In the genomic region with DNA sequence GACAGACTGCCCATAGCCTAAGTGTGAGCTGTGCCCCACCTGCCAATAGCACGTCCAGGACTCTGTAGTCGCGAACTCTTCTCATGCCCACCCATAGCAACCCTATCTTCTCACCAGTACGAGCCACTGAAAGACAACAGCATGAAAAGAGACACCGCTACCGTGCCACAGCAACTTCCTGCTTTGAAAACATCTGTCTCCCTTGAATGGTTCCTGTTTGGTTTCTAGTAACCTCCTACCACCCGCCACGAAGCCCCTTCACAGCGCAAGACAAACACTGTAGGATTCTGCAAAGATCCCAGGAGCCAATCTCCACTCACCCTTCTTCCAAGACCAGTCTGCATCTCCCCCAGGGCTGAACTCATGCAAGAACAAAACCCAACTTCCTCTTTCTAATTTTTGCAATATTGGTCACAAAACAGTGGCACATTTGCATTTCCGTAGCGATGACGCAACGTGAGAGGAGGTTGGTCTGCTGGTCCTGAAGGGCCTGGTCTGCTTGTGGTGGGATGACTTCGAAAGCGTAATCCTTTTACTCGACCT, we compare ENCODE assay signal across 8 mouse cellular contexts. TPM values are rescaled to one million over a fixed set of nuclear protein-coding genes. Genes with fewer than 3 reads are reported as not detected.
A peak's percentile ranks its signal among the peaks of the same experiment; 100 is the strongest.
DNase-seq lines count a peak whose midpoint lies in the region; ATAC-seq and TF ChIP-seq lines count a peak whose summit lies in the region.

No protein-coding gene starts in this region.

- no peaks in the 10 kb centered on the region for H3K27me3 ChIP-seq in intestine, embryonic 16.5 days (replicated peaks; ENCODE audit: control insufficient read depth, insufficient read depth, low read length)
- H3K27me3 ChIP-seq in intestine, embryonic 15.5 days (replicated peaks) = no peaks in the 10 kb centered on the region
- no peaks in the 10 kb centered on the region for H3K27me3 ChIP-seq in heart, embryonic 10.5 days (ENCODE audit: insufficient read depth, poor library complexity, severe bottlenecking)
- no peaks in the 10 kb centered on the region for H3K27me3 ChIP-seq in midbrain, postnatal 0 days (ENCODE audit: insufficient read depth, low read length)
- H3K27me3 ChIP-seq in cerebellum, adult 2 months (ENCODE audit: control insufficient read depth, insufficient read depth, low read length) = no peaks in the 10 kb centered on the region
- H3K27me3 ChIP-seq in midbrain, embryonic 15.5 days (replicated peaks) = no peaks in the 10 kb centered on the region

- no peak for TF ChIP-seq CTCF in midbrain, postnatal 0 days (IDR thresholded peaks at IDR 0.05)
- no peak for TF ChIP-seq CTCF in cerebellum, adult 2 months (IDR thresholded peaks at IDR 0.05; ENCODE audit: borderline replicate concordance, insufficient read depth, low read depth, low read length)

- 80% methylated on average over 16 of the region's 16 CpGs for WGBS in intestine, embryonic 16.5 days
- 75% methylated on average over 16 of the region's 16 CpGs for WGBS in intestine, embryonic 15.5 days
- WGBS in heart, embryonic 10.5 days = 79% methylated on average over 16 of the region's 16 CpGs
- 85% methylated on average over 16 of the region's 16 CpGs for WGBS in midbrain, postnatal 0 days
- WGBS in cerebellum, adult 2 months = 89% methylated on average over 16 of the region's 16 CpGs
- 84% methylated on average over 16 of the region's 16 CpGs for WGBS in midbrain, embryonic 15.5 days

- TF ChIP-seq POLR2A in cerebellum, adult 2 months (IDR thresholded peaks at IDR 0.05; ENCODE audit: borderline replicate concordance, insufficient read depth, low read length) = no peak

- peak overlapping the region; percentile 6; the same call in 1 of the 2 replicates for H3K4me3 ChIP-seq in intestine, embryonic 16.5 days (ENCODE audit: low read length)
- H3K4me3 ChIP-seq in intestine, embryonic 15.5 days (replicated peaks) = no peak overlapping the region
- H3K4me3 ChIP-seq in heart, embryonic 10.5 days = no peak overlapping the region
- H3K4me3 ChIP-seq in midbrain, postnatal 0 days (ENCODE audit: low read depth, low read length) = no peak overlapping the region
- no peak overlapping the region for H3K4me3 ChIP-seq in cerebellum, adult 2 months (replicated peaks; ENCODE audit: insufficient read depth, low read depth, low read length)
- no peak overlapping the region for H3K4me3 ChIP-seq in midbrain, embryonic 15.5 days

- no peak for DNase-seq in heart, embryonic 10.5 days (ENCODE audit: low spot score)
- peak; percentile 75 for DNase-seq in lung, postnatal 25 days (ENCODE audit: low spot score)
- peak; percentile 38 to 66 for DNase-seq in thymus, adult 18-20 months
- no peak for DNase-seq in midbrain, postnatal 0 days (ENCODE audit: low spot score)
- no peak for DNase-seq in cerebellum, adult 2 months

- ATAC-seq in intestine, embryonic 16.5 days = no peak
- ATAC-seq in intestine, embryonic 15.5 days = no peak
- no peak for ATAC-seq in midbrain, postnatal 0 days (ENCODE audit: low FRiP score)
- no peak for ATAC-seq in midbrain, embryonic 15.5 days (replicated peaks)

- H3K36me3 ChIP-seq in intestine, embryonic 16.5 days (ENCODE audit: control insufficient read depth, insufficient read depth, low read length) = no peaks in the 10 kb centered on the region
- H3K36me3 ChIP-seq in intestine, embryonic 15.5 days = no peaks in the 10 kb centered on the region
- no peaks in the 10 kb centered on the region for H3K36me3 ChIP-seq in heart, embryonic 10.5 days
- no peaks in the 10 kb centered on the region; the same call in 1 of the 2 replicates for H3K36me3 ChIP-seq in midbrain, postnatal 0 days (ENCODE audit: insufficient read depth, low read length)
- H3K36me3 ChIP-seq in midbrain, embryonic 15.5 days (replicated peaks) = no peaks in the 10 kb centered on the region

- H3K9me3 ChIP-seq in intestine, embryonic 16.5 days (ENCODE audit: control insufficient read depth, low read length) = no peaks in the 10 kb centered on the region
- H3K9me3 ChIP-seq in intestine, embryonic 15.5 days = no peaks in the 10 kb centered on the region
- no peaks in the 10 kb centered on the region for H3K9me3 ChIP-seq in heart, embryonic 10.5 days
- no peaks in the 10 kb centered on the region for H3K9me3 ChIP-seq in midbrain, postnatal 0 days (ENCODE audit: low read length)
- no peaks in the 10 kb centered on the region for H3K9me3 ChIP-seq in midbrain, embryonic 15.5 days

- H3K27ac ChIP-seq in intestine, embryonic 16.5 days (ENCODE audit: low read length) = 0 out of 2 replicates have a peak overlapping the region, but pooled peaks have one; percentile 13
- H3K27ac ChIP-seq in intestine, embryonic 15.5 days = no peak overlapping the region
- peak overlapping the region; percentile 84; the same call in 1 of the 2 replicates for H3K27ac ChIP-seq in heart, embryonic 10.5 days
- H3K27ac ChIP-seq in midbrain, postnatal 0 days (ENCODE audit: low read depth, low read length) = no peak overlapping the region
- H3K27ac ChIP-seq in cerebellum, adult 2 months (ENCODE audit: insufficient read depth, low read length) = no peak overlapping the region
- H3K27ac ChIP-seq in midbrain, embryonic 15.5 days = no peak overlapping the region

- H3K9ac ChIP-seq in intestine, embryonic 16.5 days (ENCODE audit: low read depth, low read length) = 0 out of 2 replicates have a peak overlapping the region, but pooled peaks have one; percentile 5
- H3K9ac ChIP-seq in intestine, embryonic 15.5 days = no peak overlapping the region
- no peak overlapping the region for H3K9ac ChIP-seq in midbrain, postnatal 0 days (replicated peaks; ENCODE audit: low read length, poor library complexity, severe bottlenecking)
- H3K9ac ChIP-seq in midbrain, embryonic 15.5 days = no peak overlapping the region

- peaks cover 21% of the 10 kb centered on the region for H3K4me1 ChIP-seq in intestine, embryonic 16.5 days (ENCODE audit: control insufficient read depth, insufficient read depth, low read length)
- peaks cover 18% of the 10 kb centered on the region for H3K4me1 ChIP-seq in intestine, embryonic 15.5 days (replicated peaks)
- peaks cover 27% of the 10 kb centered on the region for H3K4me1 ChIP-seq in heart, embryonic 10.5 days
- no peaks in the 10 kb centered on the region for H3K4me1 ChIP-seq in midbrain, postnatal 0 days (ENCODE audit: insufficient read depth, low read length)
- no peaks in the 10 kb centered on the region for H3K4me1 ChIP-seq in cerebellum, adult 2 months (ENCODE audit: control insufficient read depth, insufficient read depth, low read length)
- H3K4me1 ChIP-seq in midbrain, embryonic 15.5 days = no peaks in the 10 kb centered on the region

- no peak overlapping the region for H3K4me2 ChIP-seq in intestine, embryonic 16.5 days (ENCODE audit: low read depth, low read length)
- no peak overlapping the region for H3K4me2 ChIP-seq in intestine, embryonic 15.5 days (replicated peaks)
- H3K4me2 ChIP-seq in midbrain, postnatal 0 days (ENCODE audit: low read depth, low read length, poor library complexity, severe bottlenecking) = no peak overlapping the region
- H3K4me2 ChIP-seq in midbrain, embryonic 15.5 days = no peak overlapping the region

RNA-seq across cellular contexts. Expression of a gene that starts 11.2 kb away (rescaled TPM):
- polyA plus RNA-seq in intestine, embryonic 16.5 days (2015; fragmentation: Nextera tagmentation; extraction: Ambion mirVana) = 0.82 and 1.2 TPM in 2 replicates
- 0.94 and 0.95 TPM in 2 replicates for polyA plus RNA-seq in intestine, embryonic 15.5 days (2015; fragmentation: Nextera tagmentation; extraction: Ambion mirVana)
- polyA plus RNA-seq in heart, embryonic 10.5 days (2016; fragmentation: Nextera tagmentation; extraction: Ambion mirVana) = 0.26 and 0.45 TPM in 2 replicates
- 9.3 and 12.0 TPM in 2 replicates for total RNA-seq in midbrain, postnatal 0 days (2014; rRNA removed)
- polyA plus RNA-seq in midbrain, postnatal 0 days (2015; fragmentation: Nextera tagmentation; extraction: Ambion mirVana) = 2.1 and 2.4 TPM in 2 replicates
- polyA plus RNA-seq in cerebellum, adult 2 months (2012; rRNA removed) = 13.7 and 13.8 TPM in 2 replicates
- polyA plus RNA-seq in midbrain, embryonic 15.5 days (2015; fragmentation: Nextera tagmentation; extraction: Ambion mirVana) = 3.1 TPM in 2 replicates

RNA-seq across cellular contexts. Expression of a gene that starts 32.5 kb away (rescaled TPM):
- 14.7 and 15.7 TPM in 2 replicates for polyA plus RNA-seq in intestine, embryonic 16.5 days (2015; fragmentation: Nextera tagmentation; extraction: Ambion mirVana)
- polyA plus RNA-seq in intestine, embryonic 15.5 days (2015; fragmentation: Nextera tagmentation; extraction: Ambion mirVana) = 19.1 and 19.5 TPM in 2 replicates
- 37.5 and 46.7 TPM in 2 replicates for polyA plus RNA-seq in heart, embryonic 10.5 days (2016; fragmentation: Nextera tagmentation; extraction: Ambion mirVana)
- total RNA-seq in midbrain, postnatal 0 days (2014; rRNA removed) = 49.3 and 50.4 TPM in 2 replicates
- 24.0 and 24.1 TPM in 2 replicates for polyA plus RNA-seq in midbrain, postnatal 0 days (2015; fragmentation: Nextera tagmentation; extraction: Ambion mirVana)
- polyA plus RNA-seq in cerebellum, adult 2 months (2012; rRNA removed) = 50.6 and 50.7 TPM in 2 replicates
- polyA plus RNA-seq in midbrain, embryonic 15.5 days (2015; fragmentation: Nextera tagmentation; extraction: Ambion mirVana) = 28.3 and 29.2 TPM in 2 replicates

Comparison
In these comparisons a context has a peak if more than half of its experiments do, and no peak if none do; other contexts are left out.
1. H3K27ac ChIP-seq: peak in intestine, embryonic 16.5 days (single experiment) and heart, embryonic 10.5 days (single experiment); none in intestine, embryonic 15.5 days (single experiment), midbrain, postnatal 0 days (single experiment), cerebellum, adult 2 months (single experiment) and midbrain, embryonic 15.5 days (single experiment).
2. DNase-seq: peak in lung, postnatal 25 days (single experiment) and thymus, adult 18-20 months (2 of 2); none in heart, embryonic 10.5 days (single experiment), midbrain, postnatal 0 days (single experiment) and cerebellum, adult 2 months (0 of 2).